Mouse (Mus musculus): ENCODE results near the gene Akr1c13. TPM values are rescaled to one million over a fixed set of nuclear protein-coding genes. Genes with fewer than 3 reads are reported as not detected.
"Not testable (repeated sequence)": the region's sequence is repeated elsewhere in the genome, so short reads cannot be mapped to it uniquely, and the experiment has no call there.

Gene Akr1c13
- polyA plus RNA-seq, 1 experiment: 6.0 TPM

GRCm38 (mm10) chr13:4211560-4212299 lies 20.8 kb downstream of the Akr1c13 start:
- Histone ChIP-seq H3K4me3 (ENCODE audit: control insufficient read depth, insufficient read depth, low read length) (no peak overlapping the region), H3K27ac (ENCODE audit: control insufficient read depth, insufficient read depth, low read length) (no peak overlapping the region), H3K4me1 (replicated peaks; ENCODE audit: control insufficient read depth, insufficient read depth, low read length) (no peaks in the 10 kb centered on the region), H3K27me3 (ENCODE audit: control insufficient read depth, insufficient read depth, low read length) (no peaks in the 10 kb centered on the region), H3K36me3 (ENCODE audit: control insufficient read depth, insufficient read depth, low read length) (no peaks in the 10 kb centered on the region)
- no peak for DNase-seq
- TF ChIP-seq CTCF (IDR thresholded peaks at IDR 0.05; ENCODE audit: borderline replicate concordance, control insufficient read depth, extremely low read depth, insufficient read depth, low read length, poor library complexity): no peak
- no peak for TF ChIP-seq POLR2A (IDR thresholded peaks at IDR 0.05; ENCODE audit: control insufficient read depth, extremely low read depth, insufficient read depth, low read length, poor library complexity)
- 92% methylated on average over 19 of the region's 20 CpGs for WGBS

GRCm38 (mm10) chr13:4212309-4212708 lies 21.4 kb downstream of the Akr1c13 start:
- WGBS: 94% methylated on average over 3 of the region's 3 CpGs
- no peaks in the 10 kb centered on the region for H3K4me1 ChIP-seq (replicated peaks; ENCODE audit: control insufficient read depth, insufficient read depth, low read length)
- no peaks in the 10 kb centered on the region for H3K36me3 ChIP-seq (ENCODE audit: control insufficient read depth, insufficient read depth, low read length)
- no peak overlapping the region for H3K27ac ChIP-seq (ENCODE audit: control insufficient read depth, insufficient read depth, low read length)
- DNase-seq: no peak
- H3K4me3 ChIP-seq (ENCODE audit: control insufficient read depth, insufficient read depth, low read length): no peak overlapping the region
- TF ChIP-seq POLR2A (IDR thresholded peaks at IDR 0.05; ENCODE audit: control insufficient read depth, extremely low read depth, insufficient read depth, low read length, poor library complexity) (no peak), CTCF (IDR thresholded peaks at IDR 0.05; ENCODE audit: borderline replicate concordance, control insufficient read depth, extremely low read depth, insufficient read depth, low read length, poor library complexity) (no peak)
- H3K27me3 ChIP-seq (ENCODE audit: control insufficient read depth, insufficient read depth, low read length): no peaks in the 10 kb centered on the region

GRCm38 (mm10) chr13:4215496-4215895 lies 24.5 kb downstream of the Akr1c13 start:
- not testable (repeated sequence) for H3K27ac ChIP-seq (ENCODE audit: control insufficient read depth, insufficient read depth, low read length); H3K4me3 ChIP-seq (ENCODE audit: control insufficient read depth, insufficient read depth, low read length); H3K4me1 ChIP-seq (replicated peaks; ENCODE audit: control insufficient read depth, insufficient read depth, low read length); H3K27me3 ChIP-seq (ENCODE audit: control insufficient read depth, insufficient read depth, low read length); DNase-seq; H3K36me3 ChIP-seq (ENCODE audit: control insufficient read depth, insufficient read depth, low read length)
- 89% methylated on average over 1 of the region's 1 CpGs for WGBS

GRCm38 (mm10) chr13:4228441-4228840 lies 37.5 kb downstream of the Akr1c13 start, which contains the start of gene Akr1c19:
Gene Akr1c19 (plus strand): TSS chr13:4228700.
- Histone ChIP-seq H3K27ac (ENCODE audit: control insufficient read depth, insufficient read depth, low read length) (no peak within 1 kb of the TSS), H3K4me1 (replicated peaks; ENCODE audit: control insufficient read depth, insufficient read depth, low read length) (no peaks in the 10 kb centered on the region), H3K36me3 (ENCODE audit: control insufficient read depth, insufficient read depth, low read length) (no peaks in the 10 kb centered on the region), H3K27me3 (ENCODE audit: control insufficient read depth, insufficient read depth, low read length) (no peaks in the 10 kb centered on the region), H3K4me3 (ENCODE audit: control insufficient read depth, insufficient read depth, low read length) (no peak within 1 kb of the TSS)
- TF ChIP-seq POLR2A (IDR thresholded peaks at IDR 0.05; ENCODE audit: control insufficient read depth, extremely low read depth, insufficient read depth, low read length, poor library complexity): no peak
- no peak for TF ChIP-seq CTCF (IDR thresholded peaks at IDR 0.05; ENCODE audit: borderline replicate concordance, control insufficient read depth, extremely low read depth, insufficient read depth, low read length, poor library complexity)
- 91% methylated on average over 1 of the region's 1 CpGs for WGBS
- no peak for DNase-seq

- WGBS: 97% methylated on average over 8 of the region's 8 CpGs
- Histone ChIP-seq H3K4me1 (replicated peaks; ENCODE audit: control insufficient read depth, insufficient read depth, low read length) (no peaks in the 10 kb centered on the region), H3K27ac (ENCODE audit: control insufficient read depth, insufficient read depth, low read length) (no peak overlapping the region), H3K36me3 (ENCODE audit: control insufficient read depth, insufficient read depth, low read length) (no peaks in the 10 kb centered on the region), H3K27me3 (ENCODE audit: control insufficient read depth, insufficient read depth, low read length) (no peaks in the 10 kb centered on the region), H3K4me3 (ENCODE audit: control insufficient read depth, insufficient read depth, low read length) (no peak overlapping the region)
- no peak for DNase-seq
- TF ChIP-seq CTCF (IDR thresholded peaks at IDR 0.05; ENCODE audit: borderline replicate concordance, control insufficient read depth, extremely low read depth, insufficient read depth, low read length, poor library complexity): no peak
- TF ChIP-seq POLR2A (IDR thresholded peaks at IDR 0.05; ENCODE audit: control insufficient read depth, extremely low read depth, insufficient read depth, low read length, poor library complexity): no peak
Observed at GRCm38 (mm10) chr13:4230841-4231623, 40.1 kb downstream of the Akr1c13 start.

GRCm38 (mm10) chr13:4233135-4233534 lies 42.2 kb downstream of the Akr1c13 start:
- H3K4me3 ChIP-seq (ENCODE audit: control insufficient read depth, insufficient read depth, low read length): no peak overlapping the region
- no peak for DNase-seq
- H3K4me1 ChIP-seq (replicated peaks; ENCODE audit: control insufficient read depth, insufficient read depth, low read length): no peaks in the 10 kb centered on the region
- 93% methylated on average over 1 of the region's 1 CpGs for WGBS
- no peaks in the 10 kb centered on the region for H3K27me3 ChIP-seq (ENCODE audit: control insufficient read depth, insufficient read depth, low read length)
- TF ChIP-seq POLR2A (IDR thresholded peaks at IDR 0.05; ENCODE audit: control insufficient read depth, extremely low read depth, insufficient read depth, low read length, poor library complexity): no peak
- no peak for TF ChIP-seq CTCF (IDR thresholded peaks at IDR 0.05; ENCODE audit: borderline replicate concordance, control insufficient read depth, extremely low read depth, insufficient read depth, low read length, poor library complexity)
- H3K36me3 ChIP-seq (ENCODE audit: control insufficient read depth, insufficient read depth, low read length): no peaks in the 10 kb centered on the region
- no peak overlapping the region for H3K27ac ChIP-seq (ENCODE audit: control insufficient read depth, insufficient read depth, low read length)

Data from thymus, adult 2 months (tissue).